Mouse (Mus musculus): ENCODE measurements around the gene Gm20518.

DNA sequence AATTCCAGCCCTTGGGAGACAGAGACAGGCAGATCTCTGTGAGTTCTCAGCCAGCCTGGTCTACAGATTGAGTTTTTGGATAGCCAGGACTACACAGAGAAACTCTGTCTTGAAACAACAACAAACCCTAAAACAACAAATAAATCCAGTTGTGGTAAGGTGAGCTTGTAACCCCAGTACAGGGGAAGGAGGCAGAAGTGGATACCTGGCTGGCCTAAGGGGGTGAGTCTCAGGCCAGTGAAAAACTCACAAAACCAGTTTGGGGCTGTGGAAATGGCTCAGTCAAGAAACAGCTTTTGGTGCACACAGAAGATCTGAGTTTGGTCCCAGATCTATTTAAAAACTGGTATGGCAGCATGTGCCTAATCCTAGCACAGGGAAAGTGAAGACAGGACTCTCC is 9.3 kb downstream of the Gm20518 start:
- no peak for TF ChIP-seq CTCF (IDR thresholded peaks at IDR 0.05; ENCODE audit: low read depth)
- TF ChIP-seq EP300 (IDR thresholded peaks at IDR 0.05; ENCODE audit: low read depth): no peak

Data from liver, postnatal 0 days (tissue).